Mouse (Mus musculus) heart, adult 2 months (tissue): ENCODE results near the gene Sco1.

Experiments used
- CTCF ChIP-seq: fragments of 200-600 bp; IDR thresholded peaks from 2 replicates; pipeline ENCODE4 v1.8.1; 2022; ENCODE audit warnings: antibody characterized with exemption, mild to moderate bottlenecking, moderate library complexity
- POLR2A ChIP-seq: fragments of 200-500 bp; IDR thresholded peaks from 2 replicates; pipeline ENCODE4 v1.6.1; 2011; ENCODE audit warnings: mild to moderate bottlenecking, low read depth, low read length, control low read depth; ENCODE audit not compliant: insufficient read depth

- TF ChIP-seq POLR2A, result no peak
- TF ChIP-seq CTCF, result peak; percentile 97
Measured at GRCm38 (mm10) chr11:67110168-67110948, 57.9 kb downstream of the Sco1 start.
